Mouse (Mus musculus): Measurements from ENCODE around the gene Myh1. TPM values are rescaled to one million over a fixed set of nuclear protein-coding genes. Genes with fewer than 3 reads are reported as not detected.

Gene Myh1
- total RNA-seq (2023) = not detected in 4 replicates

DNA sequence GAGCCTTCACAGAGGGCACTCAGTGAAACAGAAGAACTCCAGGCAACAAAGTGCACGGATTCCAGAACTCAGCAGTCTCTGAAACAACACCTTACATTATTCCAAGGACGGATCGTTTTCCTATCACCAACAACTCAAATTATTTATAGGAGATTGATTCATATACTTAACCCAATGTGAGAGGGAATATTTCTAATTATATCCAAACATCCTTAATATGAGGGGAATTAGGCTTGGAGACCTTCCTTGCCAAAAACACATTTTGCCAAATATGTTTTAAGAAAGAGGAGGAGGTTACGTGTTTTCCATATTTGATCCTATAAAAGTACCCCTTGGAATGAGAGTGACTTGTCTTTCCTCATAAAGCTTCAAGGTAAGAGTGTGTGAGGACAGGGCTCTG is at the start of gene Myh1:
Gene Myh1 (plus strand): TSS at position 301 of the 400 bp plus-strand sequence.

DNA sequence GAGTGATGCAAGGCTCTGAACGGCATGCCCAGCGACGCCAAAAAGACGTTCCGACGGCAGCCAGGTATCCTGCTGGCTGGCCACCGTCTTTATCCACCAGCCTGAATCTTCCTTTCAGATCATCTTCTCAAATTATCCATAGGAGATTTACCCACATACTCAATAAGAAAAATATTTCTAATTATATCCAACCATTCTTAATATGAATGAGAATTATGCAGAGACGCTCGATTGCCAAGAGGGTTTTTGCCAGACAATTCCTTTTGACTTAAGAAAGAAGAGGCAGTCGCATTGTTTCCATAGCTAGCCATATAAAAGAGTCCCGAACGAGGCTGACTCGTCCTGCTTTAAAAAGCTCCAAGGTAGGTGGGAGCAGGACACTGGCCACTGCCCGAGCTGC is 29.1 kb upstream of the Myh1 start, which contains the start of gene Myh2:
Gene Myh2 (plus strand): TSS at position 301 of the 400 bp plus-strand sequence.

DNA sequence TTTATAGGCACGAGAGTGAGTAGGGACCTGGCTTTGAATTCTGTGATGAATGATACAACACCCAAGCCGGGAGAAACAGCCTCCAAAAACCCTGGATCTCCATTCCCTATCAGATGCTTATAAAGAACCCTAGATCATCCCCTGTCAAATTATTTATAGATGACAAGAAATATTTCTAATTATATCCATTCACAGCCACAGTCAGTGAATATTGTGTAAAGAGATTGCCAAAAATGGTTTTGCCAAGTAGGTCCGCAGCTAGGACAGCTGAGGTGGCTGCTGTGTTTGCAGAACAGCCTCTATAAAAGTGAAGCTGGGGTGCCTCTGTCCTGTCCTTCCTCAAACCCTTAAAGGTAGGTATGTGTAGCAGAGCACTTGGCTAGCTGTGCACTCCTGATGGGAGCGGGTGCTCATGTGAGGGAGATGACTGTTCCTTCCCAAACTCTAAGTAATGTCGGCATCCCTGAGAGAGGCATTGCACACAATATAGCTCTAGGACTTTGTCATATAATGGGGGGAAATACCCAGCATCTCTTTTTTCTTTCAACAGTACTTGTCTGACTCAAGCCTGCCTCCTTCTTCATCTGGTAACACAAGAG is 37.7 kb downstream of the Myh1 start, which contains the start of gene Myh4:
Gene Myh4 (plus strand): TSS at position 549 of the 599 bp plus-strand sequence.

Other genes with a start within 250 kb of the Myh1 start
- not detected in 4 replicates for gene Tmem238l, start 243.4 kb upstream of the Myh1 start, total RNA-seq (2023)
- gene Tmem220, start 174.9 kb upstream of the Myh1 start, total RNA-seq (2023) = 0.60 to 1.5 TPM in 2 of 4 replicates, not detected in the others
- gene Adprm, start 147.5 kb upstream of the Myh1 start, total RNA-seq (2023) = 28.5 to 34.6 TPM (median 31.3 TPM) in 4 replicates
- gene Sco1, start 147.4 kb upstream of the Myh1 start, total RNA-seq (2023) = 9.5 to 12.5 TPM (median 10.8 TPM) in 4 replicates
- 0.12 to 0.13 TPM in 2 of 4 replicates, not detected in the others for gene Myh3, start 121.8 kb upstream of the Myh1 start, total RNA-seq (2023)
- gene Myh2, start 29.0 kb upstream of the Myh1 start, total RNA-seq (2023) = not detected in 4 replicates
- gene Myh4, start 38.0 kb downstream of the Myh1 start, total RNA-seq (2023) = not detected in 4 replicates
- gene Myh8, start 77.1 kb downstream of the Myh1 start, total RNA-seq (2023) = not detected in 4 replicates
- gene Myh13, start 121.6 kb downstream of the Myh1 start, total RNA-seq (2023) = not detected in 4 replicates